Mouse (Mus musculus) limb, embryonic 10.5 days (tissue): ENCODE results near the gene Aldh3b2. TPM values are rescaled to one million over a fixed set of nuclear protein-coding genes. Genes with fewer than 3 reads are reported as not detected.
A peak's percentile ranks its signal among the peaks of the same experiment; 100 is the strongest.

Source experiments
- DNase-seq: peaks from one replicate; pipeline ENCODE4 v3.0.0-alpha.2; 2017; ENCODE audit warnings: low spot score
- H3K27ac ChIP-seq: fragments of 300-500 bp; sonication (generic); 2 replicates; pipeline ENCODE4 v1.5.1; 2016; ENCODE audit warnings: mild to moderate bottlenecking
- H3K27me3 ChIP-seq: fragments of 300-500 bp; sonication (generic); 2 replicates; pipeline ENCODE4 v1.6.1; 2016; ENCODE audit warnings: low read depth, mild to moderate bottlenecking; ENCODE audit not compliant: poor library complexity, severe bottlenecking
- H3K36me3 ChIP-seq: fragments of 300-500 bp; sonication (generic); 2 replicates; pipeline ENCODE4 v1.6.1; 2016; ENCODE audit warnings: mild to moderate bottlenecking, moderate library complexity
- H3K4me1 ChIP-seq: fragments of 300-500 bp; sonication (generic); 2 replicates; pipeline ENCODE4 v1.6.1; 2016
- H3K4me3 ChIP-seq: fragments of 300-500 bp; sonication (generic); 2 replicates; pipeline ENCODE4 v1.5.1; 2016; ENCODE audit warnings: mild to moderate bottlenecking, moderate library complexity
- H3K9me3 ChIP-seq: fragments of 300-500 bp; sonication (generic); replicated peaks from 2 replicates; pipeline ENCODE4 v1.6.1; 2016; ENCODE audit warnings: mild to moderate bottlenecking
- WGBS: fragments of 180-500 bp; shearing (Covaris S2); methylation state at CpG from one replicate; pipeline ENCODE4 v1.1.7; 2016; 5-methylcytosine and 5-hydroxymethylcytosine counted together
- polyA plus RNA-seq: library from polyadenylated mRNA; unstranded; fragments of >200 nt; fragmentation: Nextera tagmentation; extraction: Ambion mirVana; gene quantifications from 2 replicates; pipeline ENCODE4 v1.2.1, GENCODE M21; 2016

The Aldh3b2 gene
- polyA plus RNA-seq, 1 experiment from 2014 or later: 2.4 TPM

- no peaks in the 10 kb centered on the region for H3K27me3 ChIP-seq
- no peaks in the 10 kb centered on the region for H3K9me3 ChIP-seq
- no peak overlapping the region for H3K27ac ChIP-seq
- no peak overlapping the region for H3K4me3 ChIP-seq
- H3K4me1 ChIP-seq: peaks cover 17% of the 10 kb centered on the region
- peaks cover 50% of the 10 kb centered on the region for H3K36me3 ChIP-seq
- WGBS: 92% methylated on average over 5 of the region's 5 CpGs
- no peak for DNase-seq
These were observed 39.0 kb downstream of the Aldh3b2 start for GRCm38 (mm10) chr19:4011086-4011485.

DNA sequence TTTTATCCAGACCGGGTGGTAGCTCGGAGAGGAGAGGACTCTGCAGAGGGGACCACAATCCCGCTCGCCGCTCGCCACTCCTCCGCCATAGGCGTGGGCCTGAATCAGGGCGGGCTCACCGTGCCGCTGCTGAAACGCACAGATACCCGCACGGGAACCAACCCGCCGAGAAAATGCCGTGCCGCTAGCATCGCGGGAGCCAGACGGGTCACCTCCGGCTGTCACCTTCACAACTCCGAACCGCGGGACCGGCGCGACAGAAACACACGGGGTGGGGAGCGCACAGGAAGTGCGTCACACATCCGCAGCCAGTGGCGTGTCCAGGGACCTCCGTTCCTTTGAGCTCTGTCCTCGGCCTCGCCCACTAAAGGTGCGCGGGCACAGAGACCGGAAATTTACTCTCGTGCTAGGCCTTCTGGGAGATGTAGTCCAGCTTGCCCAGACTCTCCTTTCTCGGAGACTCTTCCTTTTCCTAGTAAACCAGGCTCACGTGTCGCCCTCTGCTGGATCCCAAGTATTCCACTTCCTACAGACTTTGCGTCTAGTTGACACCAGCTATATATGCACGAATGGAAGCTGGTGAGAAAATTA is 40.4 kb downstream of the Aldh3b2 start, which contains the start of gene Ndufv1:
Gene Ndufv1 (minus strand): TSS at position 375 of the 591 bp plus-strand sequence.
- Histone ChIP-seq H3K27ac (peak within 1 kb of the TSS; percentile 76), H3K9me3 (no peaks in the 10 kb centered on the region), H3K4me1 (peaks cover 17% of the 10 kb centered on the region), H3K36me3 (peaks cover 35% of the 10 kb centered on the region), H3K4me3 (peak within 1 kb of the TSS; percentile 75), H3K27me3 (no peaks in the 10 kb centered on the region)
- DNase-seq: peak; percentile 97
- 0% methylated on average over 45 of the region's 45 CpGs for WGBS

GRCm38 (mm10) chr19:4013066-4013465 is 40.9 kb downstream of the Aldh3b2 start:
- Histone ChIP-seq H3K36me3 (peaks cover 30% of the 10 kb centered on the region), H3K27me3 (no peaks in the 10 kb centered on the region), H3K4me1 (peaks cover 17% of the 10 kb centered on the region), H3K9me3 (no peaks in the 10 kb centered on the region), H3K27ac (peak overlapping the region; percentile 76), H3K4me3 (peak overlapping the region; percentile 75)
- WGBS: 24% methylated on average over 9 of the region's 9 CpGs
- DNase-seq: no peak

- no peak overlapping the region for H3K4me3 ChIP-seq
- no peak overlapping the region; the same call in 1 of the 2 replicates for H3K27ac ChIP-seq
- peaks cover 13% of the 10 kb centered on the region for H3K36me3 ChIP-seq
- peaks cover 27% of the 10 kb centered on the region for H3K4me1 ChIP-seq
- no peaks in the 10 kb centered on the region for H3K9me3 ChIP-seq
- no peaks in the 10 kb centered on the region for H3K27me3 ChIP-seq
- no peak for DNase-seq
These were observed 42.7 kb downstream of the Aldh3b2 start for GRCm38 (mm10) chr19:4014802-4015201.

DNA sequence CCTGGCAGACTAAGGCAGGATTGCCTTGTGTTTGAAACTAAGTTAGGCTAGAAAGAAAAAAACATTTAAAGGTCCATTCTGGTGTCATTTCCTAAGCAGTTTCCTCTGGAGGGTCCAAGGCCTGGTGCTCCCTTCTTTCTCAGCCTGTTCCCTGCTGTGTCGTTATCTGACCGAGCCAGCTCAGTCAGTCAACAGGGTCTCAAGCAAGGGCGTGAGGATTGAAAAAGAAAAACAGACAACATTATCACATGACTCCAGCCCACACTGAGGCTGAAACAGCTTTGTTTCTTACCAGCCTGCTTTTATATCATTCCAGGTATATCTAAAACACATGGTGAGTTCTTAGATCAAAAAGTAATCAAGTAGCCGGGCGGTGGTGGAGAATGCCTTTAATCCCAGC is 43.5 kb downstream of the Aldh3b2 start:
- Histone ChIP-seq H3K27me3 (no peaks in the 10 kb centered on the region), H3K9me3 (no peaks in the 10 kb centered on the region), H3K4me1 (peaks cover 27% of the 10 kb centered on the region), H3K27ac (no peak overlapping the region), H3K36me3 (peaks cover 5% of the 10 kb centered on the region), H3K4me3 (no peak overlapping the region)
- no peak for DNase-seq
- WGBS: 63% methylated on average over 5 of the region's 5 CpGs

- Histone ChIP-seq H3K36me3 (no peaks in the 10 kb centered on the region), H3K27ac (no peak overlapping the region), H3K4me1 (peaks cover 16% of the 10 kb centered on the region; the same call in 1 of the 2 replicates), H3K4me3 (no peak overlapping the region), H3K27me3 (no peaks in the 10 kb centered on the region), H3K9me3 (no peaks in the 10 kb centered on the region)
- 66% methylated on average over 10 of the region's 10 CpGs for WGBS
- no peak for DNase-seq
These were observed 45.9 kb downstream of the Aldh3b2 start for GRCm38 (mm10) chr19:4017921-4018587.

- Histone ChIP-seq H3K9me3 (no peaks in the 10 kb centered on the region), H3K4me3 (no peak overlapping the region), H3K27me3 (no peaks in the 10 kb centered on the region), H3K4me1 (peaks cover 10% of the 10 kb centered on the region; the same call in 1 of the 2 replicates), H3K27ac (no peak overlapping the region), H3K36me3 (no peaks in the 10 kb centered on the region)
- peak; percentile 62 for DNase-seq
- 41% methylated on average over 18 of the region's 18 CpGs for WGBS
These were observed 46.8 kb downstream of the Aldh3b2 start for GRCm38 (mm10) chr19:4018743-4019583.

DNA sequence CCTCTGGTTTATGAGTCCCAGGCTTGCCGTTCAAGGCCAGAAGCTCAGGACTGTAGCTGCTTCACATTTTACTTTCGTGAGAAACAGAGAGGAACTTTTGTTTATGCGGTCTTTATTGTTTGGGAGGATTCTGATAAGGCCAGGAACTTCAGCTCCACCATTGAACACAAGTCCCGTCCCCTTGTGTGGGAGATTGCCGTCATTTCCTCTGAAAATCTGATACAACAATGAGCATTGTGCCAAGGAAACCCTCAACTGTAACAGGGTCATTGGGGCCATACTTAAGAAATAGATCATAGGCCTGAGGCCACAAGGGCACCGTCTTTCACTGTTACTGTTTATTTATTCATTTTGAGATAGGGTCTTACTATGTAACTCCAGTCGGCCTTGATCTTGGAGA is 51.1 kb downstream of the Aldh3b2 start:
- Histone ChIP-seq H3K4me1 (peaks cover 10% of the 10 kb centered on the region; the same call in 1 of the 2 replicates), H3K9me3 (0 out of 2 replicates have a peak, but pooled peaks cover 4% of the 10 kb centered on the region), H3K4me3 (no peak overlapping the region), H3K27ac (no peak overlapping the region), H3K27me3 (no peaks in the 10 kb centered on the region), H3K36me3 (no peaks in the 10 kb centered on the region)
- 81% methylated on average over 7 of the region's 7 CpGs for WGBS
- no peak for DNase-seq

DNA sequence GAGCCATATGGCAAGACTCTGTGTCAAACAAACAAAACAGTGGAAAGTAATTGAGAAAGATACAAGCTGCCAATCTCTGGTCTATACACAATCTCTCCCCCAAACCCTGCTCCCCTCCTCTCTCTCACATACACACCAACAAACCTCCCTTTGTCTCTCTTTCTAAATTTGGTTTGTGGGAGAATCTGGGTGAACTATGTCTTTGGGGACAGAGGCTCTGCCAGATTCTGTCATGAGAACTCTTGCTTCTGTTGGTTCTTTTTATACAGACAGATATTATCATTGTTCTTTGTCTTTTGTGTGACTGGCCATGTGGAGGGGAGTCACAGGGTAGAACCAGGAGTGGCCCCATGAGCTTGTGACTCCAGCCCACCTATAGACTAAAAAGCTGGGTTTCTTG is 55.4 kb downstream of the Aldh3b2 start:
- H3K9me3 ChIP-seq: 0 out of 2 replicates have a peak, but pooled peaks cover 4% of the 10 kb centered on the region
- no peaks in the 10 kb centered on the region for H3K36me3 ChIP-seq
- no peaks in the 10 kb centered on the region for H3K4me1 ChIP-seq
- H3K27me3 ChIP-seq: no peaks in the 10 kb centered on the region
- no peak overlapping the region for H3K4me3 ChIP-seq
- no peak for DNase-seq
- no peak overlapping the region for H3K27ac ChIP-seq

Other genes with a start within 250 kb of the Aldh3b2 start
- gene Kmt5b, start 204.9 kb upstream of the Aldh3b2 start, polyA plus RNA-seq: 21.4 and 29.2 TPM in 2 replicates
- 48.5 and 50.0 TPM in 2 replicates for gene Chka, start 120.6 kb upstream of the Aldh3b2 start, polyA plus RNA-seq
- 27.9 and 39.4 TPM in 2 replicates for gene Tcirg1, start 65.2 kb upstream of the Aldh3b2 start, polyA plus RNA-seq
- gene Ndufs8, start 59.6 kb upstream of the Aldh3b2 start, polyA plus RNA-seq: 249 and 273 TPM in 2 replicates
- gene Aldh3b1, start 42.5 kb upstream of the Aldh3b2 start, polyA plus RNA-seq: 0.20 and 0.33 TPM in 2 replicates
- gene Unc93b1, start 37.1 kb upstream of the Aldh3b2 start, polyA plus RNA-seq: 5.4 and 6.7 TPM in 2 replicates
- not detected in 2 replicates for gene Aldh3b3, start 13.7 kb upstream of the Aldh3b2 start, polyA plus RNA-seq
- 3.9 and 5.6 TPM in 2 replicates for gene Acy3, start 14.2 kb downstream of the Aldh3b2 start, polyA plus RNA-seq
- 0.10 TPM in 1 of 2 replicates, not detected in the other for gene Tbx10, start 20.4 kb downstream of the Aldh3b2 start, polyA plus RNA-seq
- gene Nudt8, start 28.3 kb downstream of the Aldh3b2 start, polyA plus RNA-seq: 32.4 and 36.0 TPM in 2 replicates
- gene Gm49405, start 28.3 kb downstream of the Aldh3b2 start, polyA plus RNA-seq: 3.5 and 4.6 TPM in 2 replicates
- 5.0 and 7.6 TPM in 2 replicates for gene Doc2g, start 31.0 kb downstream of the Aldh3b2 start, polyA plus RNA-seq
- 220 and 221 TPM in 2 replicates for gene Ndufv1, start 40.5 kb downstream of the Aldh3b2 start, polyA plus RNA-seq
- 478 and 510 TPM in 2 replicates for gene Gstp1, start 65.7 kb downstream of the Aldh3b2 start, polyA plus RNA-seq
- 0.62 and 0.88 TPM in 2 replicates for gene Gstp2, start 73.7 kb downstream of the Aldh3b2 start, polyA plus RNA-seq
- gene Gstp3, start 87.2 kb downstream of the Aldh3b2 start, polyA plus RNA-seq: not detected in 2 replicates
- not detected in 2 replicates for gene Cabp2, start 109.2 kb downstream of the Aldh3b2 start, polyA plus RNA-seq
- gene Cdk2ap2, start 124.9 kb downstream of the Aldh3b2 start, polyA plus RNA-seq: 86.7 and 87.0 TPM in 2 replicates
- gene Pitpnm1, start 127.7 kb downstream of the Aldh3b2 start, polyA plus RNA-seq: 5.9 and 7.9 TPM in 2 replicates
- gene Aip, start 153.5 kb downstream of the Aldh3b2 start, polyA plus RNA-seq: 74.9 and 79.2 TPM in 2 replicates
- not detected in 2 replicates for gene Gpr152, start 167.5 kb downstream of the Aldh3b2 start, polyA plus RNA-seq
- gene Cabp4, start 171.7 kb downstream of the Aldh3b2 start, polyA plus RNA-seq: 0.15 TPM in 1 of 2 replicates, not detected in the other
- gene Coro1b, start 176.3 kb downstream of the Aldh3b2 start, polyA plus RNA-seq: 129 and 148 TPM in 2 replicates
- gene Ptprcap, start 181.3 kb downstream of the Aldh3b2 start, polyA plus RNA-seq: 0.93 and 1.4 TPM in 2 replicates
- 58.3 and 66.0 TPM in 2 replicates for gene Rps6kb2, start 191.0 kb downstream of the Aldh3b2 start, polyA plus RNA-seq
- 3.2 and 3.3 TPM in 2 replicates for gene Carns1, start 203.2 kb downstream of the Aldh3b2 start, polyA plus RNA-seq
- gene Tbc1d10c, start 219.0 kb downstream of the Aldh3b2 start, polyA plus RNA-seq: 0.21 and 1.2 TPM in 2 replicates
- 1,070 and 1,129 TPM in 2 replicates for gene Ppp1ca, start 219.7 kb downstream of the Aldh3b2 start, polyA plus RNA-seq
- 58.2 and 61.5 TPM in 2 replicates for gene Rad9a, start 229.3 kb downstream of the Aldh3b2 start, polyA plus RNA-seq
- gene Clcf1, start 241.9 kb downstream of the Aldh3b2 start, polyA plus RNA-seq: 4.3 and 6.0 TPM in 2 replicates
- not detected in 2 replicates for gene AC109138.7, start 242.0 kb downstream of the Aldh3b2 start, polyA plus RNA-seq